Mouse (Mus musculus): Measurements from ENCODE around the gene Sparc.

The Sparc gene

DNA sequence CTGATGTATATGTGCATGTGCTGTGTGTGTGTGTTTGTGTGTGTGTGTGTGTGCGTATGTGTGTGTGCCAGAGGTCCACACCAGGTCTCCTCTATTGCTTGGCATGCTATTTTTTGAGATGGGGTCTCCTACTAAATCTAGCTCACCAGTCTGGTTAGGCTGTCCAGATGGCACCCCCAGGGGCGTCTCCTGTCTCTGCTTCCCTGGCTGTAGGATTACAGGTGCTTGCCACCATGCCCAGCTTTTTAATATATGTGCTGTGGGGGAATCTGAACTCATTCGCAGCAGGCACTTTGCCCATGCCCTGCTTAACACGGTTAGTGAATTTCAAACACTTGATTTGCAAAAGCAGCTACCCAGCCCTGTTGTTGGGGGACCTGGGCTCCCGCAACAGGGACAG is 57.1 kb downstream of the Sparc start:
- DNase-seq (ENCODE audit: low read depth) = no peak

- no peak for DNase-seq (ENCODE audit: low read depth)
Measured at GRCm38 (mm10) chr11:55365242-55365641, 57.7 kb downstream of the Sparc start.

DNA sequence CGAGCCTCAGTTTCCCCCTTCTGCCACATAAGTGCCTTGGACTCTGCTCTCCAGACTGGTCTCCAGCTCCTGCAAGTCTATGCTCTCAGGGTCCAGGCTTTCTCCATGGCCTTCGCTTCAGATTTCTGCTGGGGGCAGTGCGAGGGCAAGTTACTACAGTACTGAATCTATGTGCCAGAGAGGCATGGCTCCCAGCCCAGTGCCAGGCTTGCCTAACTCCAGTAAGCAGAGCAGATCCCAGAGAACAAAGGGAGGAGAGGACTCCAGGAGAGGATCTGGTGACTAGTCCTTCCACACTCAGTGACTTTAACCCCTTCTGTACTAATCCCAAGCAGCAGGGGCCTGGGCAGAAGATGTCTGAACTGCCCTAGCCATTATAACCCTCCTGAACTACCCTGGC is 58.3 kb downstream of the Sparc start:
- no peak for DNase-seq (ENCODE audit: low read depth)

- DNase-seq (ENCODE audit: low read depth) = no peak
Measured at GRCm38 (mm10) chr11:55358094-55358783, 64.7 kb downstream of the Sparc start.

DNA sequence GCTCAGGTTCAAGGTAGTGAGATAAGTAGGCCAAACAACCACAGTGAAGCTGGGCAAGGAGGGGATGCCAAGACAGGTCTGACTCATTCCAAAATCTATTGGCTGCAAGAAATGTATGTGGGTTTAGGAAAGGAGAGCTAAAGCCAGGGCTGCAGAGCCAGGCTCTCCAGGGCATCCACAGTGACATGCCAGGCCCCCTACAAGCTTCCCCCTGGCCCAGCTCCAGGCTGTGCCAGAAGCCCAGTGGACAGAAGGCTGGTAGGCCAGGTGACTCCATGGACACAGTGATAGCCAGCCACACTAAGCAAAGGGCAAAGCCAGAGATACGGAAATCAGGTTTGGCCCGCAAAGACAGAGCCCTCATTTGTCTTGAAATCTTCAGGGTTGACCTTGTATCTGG is 66.1 kb downstream of the Sparc start:
- DNase-seq (ENCODE audit: low read depth) = no peak
